Mouse (Mus musculus) cerebellum, adult 2 months (tissue): ENCODE measurements around the gene Vma21-ps. TPM values are rescaled to one million over a fixed set of nuclear protein-coding genes. Genes with fewer than 3 reads are reported as not detected.
"Not testable (repeated sequence)": the region's sequence is repeated elsewhere in the genome, so short reads cannot be mapped to it uniquely, and the experiment has no call there.

Source experiments
- DNase-seq, 2 experiments: peaks; one replicate each; pipeline ENCODE4 v3.0.0; 2021
- H3K27ac ChIP-seq: fragments of 200-500 bp; 2 replicates; pipeline ENCODE4 v1.5.1; 2012; ENCODE audit warnings: low read length, control low read depth, inconsistent platforms; ENCODE audit not compliant: insufficient read depth
- H3K27me3 ChIP-seq: fragments of 200-500 bp; 2 replicates; pipeline ENCODE4 v1.6.1; 2012; ENCODE audit warnings: inconsistent platforms, mild to moderate bottlenecking, low read length, moderate library complexity; ENCODE audit not compliant: control insufficient read depth, insufficient read depth
- H3K4me1 ChIP-seq: fragments of 200-500 bp; 2 replicates; pipeline ENCODE4 v1.6.1; 2011; ENCODE audit warnings: low read length; ENCODE audit not compliant: control insufficient read depth, insufficient read depth
- H3K4me3 ChIP-seq: fragments of 200-500 bp; replicated peaks from 2 replicates; pipeline ENCODE3; 2011; ENCODE audit warnings: mild to moderate bottlenecking, low read depth, low read length, control low read depth; ENCODE audit not compliant: insufficient read depth
- CTCF ChIP-seq: fragments of 200-500 bp; IDR thresholded peaks from 2 replicates; pipeline ENCODE4 v1.5.1; 2011; ENCODE audit warnings: low read depth, mild to moderate bottlenecking, control low read depth, low read length, moderate library complexity, borderline replicate concordance; ENCODE audit not compliant: insufficient read depth
- POLR2A ChIP-seq: fragments of 200-500 bp; IDR thresholded peaks from 2 replicates; pipeline ENCODE4 v1.6.1; 2011; ENCODE audit warnings: low read length, control low read depth, borderline replicate concordance; ENCODE audit not compliant: insufficient read depth
- WGBS: fragments of 180-500 bp; shearing (Covaris S2); methylation state at CpG from one replicate; pipeline ENCODE4 v1.1.7; 2018; 5-methylcytosine and 5-hydroxymethylcytosine counted together
- polyA plus RNA-seq: library from polyadenylated mRNA; depleted of rRNA; stranded (reverse); fragments of >200 nt; gene quantifications from 2 replicates; pipeline ENCODE4 v1.2.3, GENCODE M21; 2012; rRNA removed

The Vma21-ps gene
- polyA plus RNA-seq, result 2.0 and 3.3 TPM in 2 replicates

GRCm38 (mm10) chr4:52497144-52497543 lies at the start of gene Vma21-ps:
Gene Vma21-ps (minus strand): TSS chr4:52497244.
- WGBS, result 95% methylated on average over 10 of the region's 10 CpGs

DNA sequence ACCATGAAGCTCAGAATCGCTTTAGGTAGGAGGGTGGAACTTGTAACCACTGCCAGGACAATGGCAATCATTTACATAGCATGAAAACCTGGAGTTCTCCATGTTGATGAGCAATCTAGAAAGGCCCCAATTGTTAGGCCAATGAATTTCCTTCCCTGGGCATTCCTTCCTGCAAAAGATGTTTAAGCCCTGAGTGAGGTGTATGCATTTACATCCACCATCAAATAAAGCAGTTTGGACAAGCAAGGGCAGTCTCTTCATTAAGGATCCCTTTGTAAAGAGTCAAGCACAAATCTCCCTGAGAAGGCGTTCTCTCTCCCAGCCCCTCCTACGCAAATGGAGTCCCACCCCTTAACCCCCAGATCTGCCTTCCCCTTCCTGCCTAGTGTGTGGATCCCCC lies 46.0 kb upstream of the Vma21-ps start:
- H3K4me1 ChIP-seq, result no peaks in the 10 kb centered on the region
- TF ChIP-seq POLR2A, result no peak
- TF ChIP-seq CTCF, result no peak
- H3K4me3 ChIP-seq, result no peak overlapping the region
- no peak overlapping the region for H3K27ac ChIP-seq
- no peak for DNase-seq
- 78% methylated on average over 3 of the region's 3 CpGs for whole genome bisulfite sequencing
- H3K27me3 ChIP-seq, result no peaks in the 10 kb centered on the region; the same call in 1 of the 2 replicates

More at GRCm38 (mm10) chr4:52497144-52497543, at the start of gene Vma21-ps:
- H3K27me3 ChIP-seq, H3K27ac ChIP-seq, DNase-seq, H3K4me1 ChIP-seq, H3K4me3 ChIP-seq: not testable (repeated sequence)

GRCm38 (mm10) chr4:52530636-52531035 lies 33.6 kb upstream of the Vma21-ps start:
- DNase-seq, result no peak
- Histone ChIP-seq H3K27ac (no peak overlapping the region), H3K4me3 (no peak overlapping the region), H3K4me1 (no peaks in the 10 kb centered on the region), H3K27me3 (no peaks in the 10 kb centered on the region)
- WGBS, result 66% methylated on average over 2 of the region's 2 CpGs
- TF ChIP-seq CTCF (no peak), POLR2A (no peak)

GRCm38 (mm10) chr4:52526464-52526863 lies 29.4 kb upstream of the Vma21-ps start:
- peak in 1 of 2 experiments; percentile 0 for DNase-seq
- Histone ChIP-seq H3K4me3 (no peak overlapping the region), H3K4me1 (no peaks in the 10 kb centered on the region), H3K27me3 (no peaks in the 10 kb centered on the region), H3K27ac (no peak overlapping the region)
- TF ChIP-seq POLR2A, result no peak
- TF ChIP-seq CTCF, result no peak
- WGBS, result 18% methylated on average over 5 of the region's 5 CpGs

DNA sequence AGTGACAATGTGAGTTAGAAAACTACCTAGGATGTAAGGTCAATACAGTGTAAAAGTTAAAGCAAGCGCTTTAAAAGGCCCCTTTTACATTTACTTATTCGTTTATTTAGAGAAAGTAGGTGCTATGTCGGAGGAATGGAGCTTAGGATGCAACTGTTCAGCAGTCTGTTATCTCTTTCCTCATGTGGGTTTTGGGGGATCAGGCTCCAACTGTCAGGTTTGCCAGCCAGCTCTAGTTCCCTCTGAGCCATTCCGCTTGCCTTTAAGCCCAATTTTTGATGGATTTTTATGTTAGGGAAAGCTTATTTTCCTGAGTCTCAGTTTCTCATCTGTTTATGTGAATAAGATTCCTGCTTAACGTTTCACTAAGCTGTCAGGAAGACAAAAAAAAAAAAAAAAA lies 22.3 kb upstream of the Vma21-ps start:
- no peak overlapping the region for H3K4me3 ChIP-seq

GRCm38 (mm10) chr4:52517580-52517979 lies 20.5 kb upstream of the Vma21-ps start:
- Histone ChIP-seq H3K4me1 (no peaks in the 10 kb centered on the region), H3K27ac (no peak overlapping the region), H3K27me3 (no peaks in the 10 kb centered on the region), H3K4me3 (no peak overlapping the region)
- WGBS, result 23% methylated on average over 4 of the region's 4 CpGs
- no peak for DNase-seq
- TF ChIP-seq POLR2A, result no peak
- no peak for TF ChIP-seq CTCF

More for the DNA sequence above, 22.3 kb upstream of the Vma21-ps start:
- Histone ChIP-seq H3K4me1 (no peaks in the 10 kb centered on the region), H3K27me3 (no peaks in the 10 kb centered on the region), H3K27ac (no peak overlapping the region)
- TF ChIP-seq CTCF (no peak), POLR2A (no peak)
- 90% methylated on average over 5 of the region's 5 CpGs for WGBS
- DNase-seq, result no peak

DNA sequence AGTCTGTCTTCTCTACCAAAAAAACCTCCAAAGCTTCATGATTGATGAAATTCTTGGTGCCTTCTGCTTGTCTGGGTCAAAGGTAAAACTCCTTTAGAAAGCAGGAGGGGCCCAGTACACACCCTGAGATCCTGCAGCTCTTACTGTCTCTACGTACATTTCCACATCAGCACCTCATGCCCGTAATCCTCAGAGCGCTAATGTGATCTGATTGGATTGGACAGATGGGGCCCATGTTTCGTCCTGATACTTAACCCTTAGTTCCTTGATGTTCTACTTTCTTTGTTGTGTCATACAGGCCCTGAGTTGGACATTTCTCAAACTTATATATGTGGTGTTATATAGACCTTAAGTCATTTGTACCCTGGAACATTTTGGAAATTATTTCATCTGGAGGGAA lies 9.6 kb downstream of the Vma21-ps start:
- DNase-seq, result no peak
- Histone ChIP-seq H3K27me3 (no peaks in the 10 kb centered on the region), H3K27ac (no peak overlapping the region), H3K4me1 (no peaks in the 10 kb centered on the region), H3K4me3 (no peak overlapping the region)
- 44% methylated on average over 4 of the region's 4 CpGs for WGBS
- TF ChIP-seq CTCF (no peak), POLR2A (no peak)

DNA sequence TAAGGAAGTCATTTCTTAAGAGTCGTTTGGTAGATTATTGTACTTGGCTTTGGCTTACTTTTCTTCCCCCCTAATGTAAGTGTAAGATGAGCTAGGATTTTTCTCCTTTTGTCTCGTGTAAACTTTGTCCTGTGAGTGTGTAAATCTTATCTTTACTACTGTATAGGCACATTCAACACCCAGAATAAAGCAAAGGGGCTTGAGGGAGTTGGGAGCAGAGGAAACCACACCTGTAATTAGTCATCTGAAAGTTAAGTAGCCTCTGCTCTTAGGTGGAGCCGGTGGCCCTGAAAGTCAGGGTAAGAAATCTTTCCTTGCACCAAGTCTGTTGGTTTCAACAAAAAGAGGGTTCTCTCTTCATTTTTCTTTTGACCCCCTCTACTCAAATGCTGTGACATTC lies 23.6 kb downstream of the Vma21-ps start:
- H3K27me3 ChIP-seq, result no peaks in the 10 kb centered on the region
- DNase-seq, result no peak
- no peaks in the 10 kb centered on the region for H3K4me1 ChIP-seq
- no peak for TF ChIP-seq POLR2A
- no peak overlapping the region for H3K27ac ChIP-seq
- H3K4me3 ChIP-seq, result no peak overlapping the region
- WGBS, result 90% methylated on average over 3 of the region's 3 CpGs

DNA sequence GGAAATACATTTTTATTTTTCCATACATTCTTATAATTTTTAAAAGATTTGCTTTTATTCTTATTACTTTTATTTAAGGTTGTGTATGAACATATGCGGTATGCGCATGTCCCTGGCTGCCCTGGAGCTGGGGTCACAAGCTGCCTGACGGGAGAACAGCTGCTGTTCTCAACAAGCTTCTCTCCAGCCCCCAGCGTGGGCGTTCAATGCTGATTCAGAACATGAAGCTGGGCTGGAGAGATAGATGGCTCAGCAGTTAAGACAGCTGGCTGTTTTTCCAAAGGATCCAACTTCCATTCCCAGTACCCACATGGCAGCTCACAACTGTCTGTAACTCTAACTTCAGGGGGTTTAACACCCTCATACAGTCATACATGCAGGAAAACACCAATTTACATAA lies 35.7 kb downstream of the Vma21-ps start:
- H3K27me3 ChIP-seq, result no peaks in the 10 kb centered on the region
- H3K4me3 ChIP-seq, result no peak overlapping the region
- no peak overlapping the region for H3K27ac ChIP-seq
- no peaks in the 10 kb centered on the region for H3K4me1 ChIP-seq
- TF ChIP-seq POLR2A (no peak), CTCF (no peak)
- 76% methylated on average over 5 of the region's 5 CpGs for WGBS
- DNase-seq, result no peak
